27 mouse cellular contexts compared by ENCODE assay signal in the genomic region with DNA sequence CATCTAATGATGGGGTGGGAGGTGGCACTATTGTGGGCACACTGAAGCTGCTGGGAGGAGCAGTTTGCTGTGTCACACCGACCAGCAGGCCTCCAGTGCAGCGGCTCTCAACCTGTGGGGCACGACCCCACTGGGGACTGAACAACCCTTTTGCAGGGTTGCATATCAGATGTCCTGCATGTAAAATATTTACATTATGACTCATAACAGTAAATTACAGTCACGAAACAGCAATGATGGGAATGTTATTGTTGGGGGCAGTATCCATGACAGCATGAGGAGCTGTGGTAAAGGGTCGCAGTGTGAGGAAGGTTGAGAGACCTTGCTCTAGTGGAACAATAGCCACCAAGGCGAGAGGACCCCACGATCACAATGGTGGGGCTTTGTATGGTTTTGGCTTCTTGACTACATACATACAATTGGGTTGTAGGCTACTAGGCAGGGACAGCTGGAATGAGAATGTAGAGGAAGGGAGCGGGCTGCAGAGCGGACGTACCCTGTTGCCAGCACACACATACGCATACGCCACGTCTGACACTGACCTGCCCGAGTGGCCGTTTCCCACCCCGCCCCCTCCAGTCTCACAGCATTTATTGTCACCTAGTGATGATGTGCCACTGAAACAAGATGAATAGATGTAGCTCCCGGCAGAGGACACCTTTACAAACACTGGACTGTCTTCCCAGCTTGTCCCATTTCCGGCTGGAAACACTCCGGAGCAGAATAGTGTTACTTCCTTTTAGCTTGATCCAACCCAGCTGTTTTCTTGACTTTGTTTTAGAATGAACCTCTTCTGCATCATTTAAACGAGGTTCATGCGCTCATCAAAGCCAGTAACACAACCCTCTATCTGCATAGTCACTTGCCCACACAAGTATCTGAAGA. TPM values are rescaled to one million over a fixed set of nuclear protein-coding genes. Genes with fewer than 3 reads are reported as not detected.
DNase-seq lines count a peak whose midpoint lies in the region; ATAC-seq and TF ChIP-seq lines count a peak whose summit lies in the region.
"Had no signal": no experiment of that assay in that cellular context is flagged by ENCODE, and none has a peak within 500 bp of the region (broad histone marks: within the 10 kb centered on the region; RNA-seq: fewer than 3 reads in every experiment).

No protein-coding gene starts in this region.

- H3K27me3 ChIP-seq in neural tube, embryonic 15.5 days (replicated peaks): no peaks in the 10 kb centered on the region
- H3K27me3 ChIP-seq: CH12.LX; forebrain, embryonic 13.5 days; liver, embryonic 12.5 days; stomach, embryonic 15.5 days had no signal

- peak overlapping the region; percentile 94 for H3K27ac ChIP-seq in bone marrow macrophage, adult 2 months (ENCODE audit: insufficient read depth, low read depth, low read length)
- peak overlapping the region; percentile 100 for H3K27ac ChIP-seq in macrophage
- no peak overlapping the region for H3K27ac ChIP-seq in neural tube, embryonic 15.5 days (replicated peaks)
- H3K27ac ChIP-seq: forebrain, embryonic 13.5 days; heart, adult 2 months; left cerebral cortex, adult 2 months; liver, embryonic 12.5 days; stomach, embryonic 15.5 days had no signal

- DNase-seq in thymus, postnatal 4 days: peak; percentile 26
- DNase-seq in thymus, postnatal 0 days (ENCODE audit: low spot score): no peak
- DNase-seq in cerebellum, adult 11 months: no peak
- DNase-seq in left cerebral cortex, adult 9 months (ENCODE audit: low spot score in 2 of 2): no peak
- DNase-seq: adrenal gland, postnatal 36 days; cerebellum, adult 8-10 months; gastrocnemius, postnatal 14 days; heart, adult 2 months; kidney, adult 2 months; kidney, postnatal 4 days; layer of hippocampus, adult 9-11 months; spleen, adult 18-20 months had no signal

- H3K36me3 ChIP-seq in macrophage (ENCODE audit: inconsistent target): peaks cover 39% of the 10 kb centered on the region
- peaks cover 66% of the 10 kb centered on the region for H3K36me3 ChIP-seq in neural tube, embryonic 15.5 days

- no peak overlapping the region for H3K9ac ChIP-seq in neural tube, embryonic 15.5 days (replicated peaks)
- H3K9ac ChIP-seq: liver, embryonic 12.5 days; stomach, embryonic 15.5 days had no signal

- no peak overlapping the region for H3K4me3 ChIP-seq in bone marrow macrophage, adult 2 months (ENCODE audit: insufficient read depth, low read length)
- H3K4me3 ChIP-seq in macrophage (ENCODE audit: inconsistent target): no peak overlapping the region
- H3K4me3 ChIP-seq in neural tube, embryonic 15.5 days (replicated peaks): no peak overlapping the region
- H3K4me3 ChIP-seq: erythroblast, embryonic 14.5 days; forebrain, embryonic 13.5 days; heart, adult 2 months; left cerebral cortex, adult 2 months; liver, embryonic 12.5 days; stomach, embryonic 15.5 days had no signal

- no peaks in the 10 kb centered on the region for H3K79me2 ChIP-seq in macrophage (ENCODE audit: inconsistent target)

- TF ChIP-seq CTCF in bone marrow macrophage, adult 2 months (IDR thresholded peaks at IDR 0.05; ENCODE audit: low read depth, low read length): no peak

- no peak for TF ChIP-seq POLR2A in bone marrow macrophage, adult 2 months (IDR thresholded peaks at IDR 0.05; ENCODE audit: borderline replicate concordance, low read depth, low read length)

- ATAC-seq in neural tube, embryonic 15.5 days (ENCODE audit: low FRiP score): no peak
- ATAC-seq: forebrain, embryonic 13.5 days; hindbrain, embryonic 16.5 days; liver, embryonic 12.5 days had no signal

- H3K4me2 ChIP-seq in neural tube, embryonic 15.5 days: no peak overlapping the region
- H3K4me2 ChIP-seq: forebrain, embryonic 13.5 days; liver, embryonic 12.5 days; midbrain, embryonic 11.5 days; stomach, embryonic 15.5 days had no signal

- WGBS in macrophage (ENCODE audit: missing documents): 95% methylated on average over 21 of the region's 21 CpGs
- WGBS in neural tube, embryonic 15.5 days: 89% methylated on average over 21 of the region's 21 CpGs

- H3K9me3 ChIP-seq in neural tube, embryonic 15.5 days (replicated peaks): no peaks in the 10 kb centered on the region
- H3K9me3 ChIP-seq: forebrain, embryonic 13.5 days; liver, embryonic 12.5 days; stomach, embryonic 15.5 days had no signal

- H3K4me1 ChIP-seq in bone marrow macrophage, adult 2 months (ENCODE audit: control insufficient read depth, insufficient read depth, low read length): peaks cover 50% of the 10 kb centered on the region
- no peaks in the 10 kb centered on the region for H3K4me1 ChIP-seq in neural tube, embryonic 15.5 days
- H3K4me1 ChIP-seq: forebrain, embryonic 13.5 days; liver, embryonic 12.5 days; stomach, embryonic 15.5 days had no signal

RNA-seq across cellular contexts. Expression of a gene that starts 12.8 kb away (rescaled TPM):
- polyA plus RNA-seq in thymus, postnatal 0 days (2015; fragmentation: Nextera tagmentation; extraction: Ambion mirVana): 18.4 and 18.7 TPM in 2 replicates
- polyA plus RNA-seq in bone marrow macrophage, adult 2 months (2012; ENCODE audit: insufficient read depth, insufficient read length, missing spikeins): 21.3 and 23.1 TPM in 2 replicates
- total RNA-seq in macrophage (2018; cell fraction: chromatin; rRNA removed): 10 to 100 TPM; 11.2 to 62.8 (median 36.9) TPM
- total RNA-seq in macrophage (2018; cell fraction: cytosol; rRNA removed): 10 to 100 TPM; 12.6 to 26.7 (median 21.6) TPM
- 10 to 100 TPM; 12.5 to 46.6 (median 31.2) TPM for total RNA-seq in macrophage (2018; cell fraction: nucleus; rRNA removed)
- 11.6 to 20.4 TPM (median 18.5 TPM) in 3 replicates for polyA plus RNA-seq in macrophage (2018)
- polyA plus RNA-seq in neural tube, embryonic 15.5 days (2015; fragmentation: Nextera tagmentation; extraction: Ambion mirVana): 12.2 and 13.2 TPM in 2 replicates

RNA-seq across cellular contexts. Expression of a gene that starts 34.1 kb away (rescaled TPM):
- polyA plus RNA-seq in thymus, postnatal 0 days (2015; fragmentation: Nextera tagmentation; extraction: Ambion mirVana): 20.7 and 21.1 TPM in 2 replicates
- 16.1 and 20.3 TPM in 2 replicates for polyA plus RNA-seq in bone marrow macrophage, adult 2 months (2012; ENCODE audit: insufficient read depth, insufficient read length, missing spikeins)
- total RNA-seq in macrophage (2018; cell fraction: chromatin; rRNA removed): 10 to 100 TPM; 15.9 to 54.9 (median 34.3) TPM
- total RNA-seq in macrophage (2018; cell fraction: cytosol; rRNA removed): 10 to 100 TPM in 11 of 26 experiments, 1 to 10 TPM in 15; 8.0 to 13.0 (median 9.9) TPM
- 10 to 100 TPM; 11.4 to 34.0 (median 21.0) TPM for total RNA-seq in macrophage (2018; cell fraction: nucleus; rRNA removed)
- 10.2 to 15.0 TPM (median 11.2 TPM) in 3 replicates for polyA plus RNA-seq in macrophage (2018)
- polyA plus RNA-seq in neural tube, embryonic 15.5 days (2015; fragmentation: Nextera tagmentation; extraction: Ambion mirVana): 104 and 126 TPM in 2 replicates

RNA-seq across cellular contexts. Expression of a gene that starts 34.9 kb away (rescaled TPM):
- polyA plus RNA-seq in thymus, postnatal 0 days (2015; fragmentation: Nextera tagmentation; extraction: Ambion mirVana): 0.04 and 0.14 TPM in 2 replicates
- polyA plus RNA-seq in bone marrow macrophage, adult 2 months (2012; ENCODE audit: insufficient read depth, insufficient read length, missing spikeins): 18.4 and 18.5 TPM in 2 replicates
- 1 to 10 TPM; 1.3 to 9.4 (median 4.6) TPM for total RNA-seq in macrophage (2018; cell fraction: chromatin; rRNA removed)
- total RNA-seq in macrophage (2018; cell fraction: cytosol; rRNA removed): 1 to 10 TPM; 2.3 to 7.1 (median 4.2) TPM
- total RNA-seq in macrophage (2018; cell fraction: nucleus; rRNA removed): 10 to 100 TPM in 8 of 26 experiments, 1 to 10 TPM in 18; 4.5 to 18.7 (median 8.2) TPM
- polyA plus RNA-seq in macrophage (2018): 5.3 to 5.8 TPM (median 5.7 TPM) in 3 replicates
- polyA plus RNA-seq in neural tube, embryonic 15.5 days (2015; fragmentation: Nextera tagmentation; extraction: Ambion mirVana): 0.10 and 0.22 TPM in 2 replicates
- polyA plus RNA-seq: embryonic facial prominence, embryonic 11.5 days; limb, embryonic 11.5 days; neural tube, embryonic 11.5 days had no signal

RNA-seq across cellular contexts. Expression of a gene that starts 50.3 kb away (rescaled TPM):
- polyA plus RNA-seq in thymus, postnatal 0 days (2015; fragmentation: Nextera tagmentation; extraction: Ambion mirVana): 1.1 and 1.2 TPM in 2 replicates
- 463 and 511 TPM in 2 replicates for polyA plus RNA-seq in bone marrow macrophage, adult 2 months (2012; ENCODE audit: insufficient read depth, insufficient read length, missing spikeins)
- 100 to 1,000 TPM in 11 of 26 experiments, 10 to 100 TPM in 15; 18.9 to 297 (median 75.1) TPM for total RNA-seq in macrophage (2018; cell fraction: chromatin; rRNA removed)
- total RNA-seq in macrophage (2018; cell fraction: cytosol; rRNA removed): 100 to 1,000 TPM; 105 to 683 (median 289) TPM
- 100 to 1,000 TPM; 102 to 954 (median 358) TPM for total RNA-seq in macrophage (2018; cell fraction: nucleus; rRNA removed)
- polyA plus RNA-seq in macrophage (2018): 254 to 928 TPM (median 285 TPM) in 3 replicates
- polyA plus RNA-seq in neural tube, embryonic 15.5 days (2015; fragmentation: Nextera tagmentation; extraction: Ambion mirVana): 1.7 and 2.7 TPM in 2 replicates
- total RNA-seq: CH12.LX, MEL had no signal
- polyA plus RNA-seq: erythroblast, embryonic 14.5 days had no signal
